Mouse (Mus musculus): Measurements from ENCODE around the gene Ankrd34a.

DNA sequence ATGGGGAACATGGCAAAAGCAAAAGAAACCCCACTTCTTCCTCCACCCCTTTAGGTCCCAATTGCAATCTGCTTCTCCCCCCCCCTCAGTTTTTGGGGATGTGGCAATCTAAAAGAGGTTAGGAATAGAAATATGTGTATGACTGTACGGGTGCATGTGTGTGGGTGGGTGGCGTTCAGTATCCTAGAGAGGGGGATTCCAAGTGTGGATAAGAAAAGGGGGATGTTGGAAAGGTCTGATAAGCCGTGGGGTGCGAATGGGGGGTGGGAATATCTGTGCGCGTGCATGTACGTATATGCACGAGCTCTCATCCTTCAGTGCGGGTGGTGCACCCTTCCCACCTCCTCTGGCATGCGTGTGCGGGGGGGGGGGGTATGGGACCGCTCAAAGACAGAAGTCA lies 419 bp downstream of the Ankrd34a start:
- TF ChIP-seq CTCF (IDR thresholded peaks at IDR 0.05; ENCODE audit: low read depth) (no peak), EP300 (IDR thresholded peaks at IDR 0.05; ENCODE audit: low read depth) (no peak)
